Mouse (Mus musculus) forebrain, embryonic 16.5 days (tissue): Measurements from ENCODE around the gene Sytl5. TPM values are rescaled to one million over a fixed set of nuclear protein-coding genes. Genes with fewer than 3 reads are reported as not detected.
A peak's percentile ranks its signal among the peaks of the same experiment; 100 is the strongest.

Experiments
- ATAC-seq: fragments of 200-750 bp; cut with Nextera tagmentation; 2 replicates; pipeline ENCODE4 v1.8.0; 2017; ENCODE audit warnings: mild to moderate bottlenecking, moderate library complexity
- H3K27ac ChIP-seq: fragments of 300-500 bp; sonication (generic); 2 replicates; pipeline ENCODE4 v1.5.1; 2014; ENCODE audit warnings: low read length, control low read depth
- H3K27me3 ChIP-seq: fragments of 300-500 bp; sonication (generic); replicated peaks from 2 replicates; pipeline ENCODE4 v1.6.1; 2014; ENCODE audit warnings: low read length; ENCODE audit not compliant: control insufficient read depth, insufficient read depth
- H3K36me3 ChIP-seq: fragments of 300-500 bp; sonication (generic); 2 replicates; pipeline ENCODE4 v1.6.1; 2014; ENCODE audit not compliant: control insufficient read depth, insufficient read depth
- H3K4me1 ChIP-seq: fragments of 300-500 bp; sonication (generic); replicated peaks from 2 replicates; pipeline ENCODE4 v1.6.1; 2014; ENCODE audit warnings: low read length; ENCODE audit not compliant: control insufficient read depth, insufficient read depth
- H3K4me2 ChIP-seq: fragments of 300-500 bp; sonication (generic); 2 replicates; pipeline ENCODE4 v1.6.1; 2014; ENCODE audit warnings: mild to moderate bottlenecking, low read length, control low read depth
- H3K4me3 ChIP-seq: fragments of 300-500 bp; sonication (generic); replicated peaks from 2 replicates; pipeline ENCODE4 v1.5.1; 2014; ENCODE audit warnings: mild to moderate bottlenecking, low read length, control low read depth
- H3K9ac ChIP-seq: fragments of 300-500 bp; sonication (generic); replicated peaks from 2 replicates; pipeline ENCODE4 v1.6.1; 2014; ENCODE audit warnings: low read depth, low read length, control low read depth
- H3K9me3 ChIP-seq: fragments of 300-500 bp; sonication (generic); 2 replicates; pipeline ENCODE4 v1.6.1; 2016; ENCODE audit warnings: low read length; ENCODE audit not compliant: control insufficient read depth
- WGBS: fragments of 180-500 bp; shearing (Covaris S2); extraction: QIAGEN DNeasy Blood & Tissue Kit; methylation state at CpG from one replicate; pipeline ENCODE4 v1.1.7; 2014; 5-methylcytosine and 5-hydroxymethylcytosine counted together
- polyA plus RNA-seq: library from polyadenylated mRNA; unstranded; fragments of >200 nt; fragmentation: Nextera tagmentation; extraction: Ambion mirVana; gene quantifications from 2 replicates; pipeline ENCODE4 v1.2.1, GENCODE M21; 2015

Gene Sytl5
- polyA plus RNA-seq: 0.84 and 1.4 TPM in 2 replicates

GRCm38 (mm10) chrX:9885322-9885721 is at the start of gene Sytl5:
Gene Sytl5, plus strand, starts transcription at chrX:9885622.
- Histone ChIP-seq H3K27me3 (no peaks in the 10 kb centered on the region), H3K4me1 (no peaks in the 10 kb centered on the region), H3K4me3 (no peak within 1 kb of the TSS), H3K9ac (no peak within 1 kb of the TSS), H3K36me3 (no peaks in the 10 kb centered on the region), H3K27ac (no peak within 1 kb of the TSS), H3K4me2 (no peak within 1 kb of the TSS), H3K9me3 (no peaks in the 10 kb centered on the region)
- 72% methylated on average over 2 of the region's 2 CpGs for WGBS
- no peak for ATAC-seq

- Histone ChIP-seq H3K27me3 (no peaks in the 10 kb centered on the region), H3K4me3 (no peak within 1 kb of the TSS), H3K36me3 (no peaks in the 10 kb centered on the region), H3K4me2 (no peak within 1 kb of the TSS), H3K9me3 (no peaks in the 10 kb centered on the region), H3K27ac (no peak within 1 kb of the TSS), H3K4me1 (no peaks in the 10 kb centered on the region), H3K9ac (no peak within 1 kb of the TSS)
- 84% methylated on average over 3 of the region's 3 CpGs for WGBS
- no peak for ATAC-seq
Observed at GRCm38 (mm10) chrX:9846628-9847027, 38.8 kb upstream of the Sytl5 start, which contains the start of gene Hypm. Gene Hypm, plus strand, starts transcription at chrX:9846928.

DNA sequence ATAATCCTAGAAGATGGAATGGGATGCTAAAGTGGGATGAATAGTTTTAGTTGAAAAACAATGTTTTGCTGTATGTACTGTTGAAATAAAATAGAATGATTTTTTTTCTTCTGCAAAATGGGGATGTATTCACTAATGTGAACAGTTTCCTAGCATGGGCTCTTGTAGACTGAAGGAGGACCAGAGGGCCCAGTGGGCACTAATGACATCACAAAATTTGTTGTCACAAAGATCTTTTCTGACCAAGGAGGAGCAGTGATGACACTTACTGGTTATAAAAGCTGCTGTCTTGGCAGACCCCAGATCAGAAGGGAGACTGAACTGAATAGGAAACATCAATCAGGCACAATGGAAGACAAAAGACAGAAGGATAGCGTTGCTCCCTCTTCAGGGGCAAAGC is 36.0 kb upstream of the Sytl5 start, which contains the start of gene H2al3:
H2al3 (plus strand) TSS at position 301 of the 400 bp plus-strand sequence.
- Histone ChIP-seq H3K36me3 (no peaks in the 10 kb centered on the region), H3K4me3 (no peak within 1 kb of the TSS), H3K27ac (no peak within 1 kb of the TSS), H3K9me3 (no peaks in the 10 kb centered on the region), H3K27me3 (no peaks in the 10 kb centered on the region), H3K4me2 (no peak within 1 kb of the TSS), H3K4me1 (no peaks in the 10 kb centered on the region), H3K9ac (no peak within 1 kb of the TSS)
- ATAC-seq: no peak
- 57% methylated on average over 1 of the region's 1 CpGs for WGBS

DNA sequence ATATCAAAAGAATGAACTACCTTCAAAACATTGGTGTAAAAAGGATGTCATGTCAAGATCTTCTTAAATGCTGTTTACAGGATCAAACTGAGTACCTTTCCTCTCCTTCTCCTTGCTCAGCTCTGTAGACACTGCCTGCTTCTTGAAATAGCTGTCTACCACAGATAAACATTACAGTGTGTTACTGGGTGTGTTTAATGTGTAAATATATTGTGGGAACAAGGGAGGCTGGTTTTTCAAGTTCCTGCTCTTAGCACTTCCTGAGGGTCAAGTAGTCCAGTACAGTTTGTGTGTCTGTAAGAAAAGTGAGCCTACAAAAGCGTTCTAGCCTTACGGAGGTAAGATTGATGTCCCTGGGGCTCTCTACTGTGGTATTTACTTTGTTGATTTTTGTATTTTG is 23.6 kb upstream of the Sytl5 start:
- no peaks in the 10 kb centered on the region for H3K27me3 ChIP-seq
- 83% methylated on average over 2 of the region's 2 CpGs for WGBS
- H3K4me2 ChIP-seq: no peak overlapping the region
- H3K4me1 ChIP-seq: no peaks in the 10 kb centered on the region
- H3K27ac ChIP-seq: no peak overlapping the region
- no peak for ATAC-seq
- H3K36me3 ChIP-seq: no peaks in the 10 kb centered on the region
- H3K9ac ChIP-seq: no peak overlapping the region
- H3K4me3 ChIP-seq: no peak overlapping the region
- no peaks in the 10 kb centered on the region for H3K9me3 ChIP-seq

DNA sequence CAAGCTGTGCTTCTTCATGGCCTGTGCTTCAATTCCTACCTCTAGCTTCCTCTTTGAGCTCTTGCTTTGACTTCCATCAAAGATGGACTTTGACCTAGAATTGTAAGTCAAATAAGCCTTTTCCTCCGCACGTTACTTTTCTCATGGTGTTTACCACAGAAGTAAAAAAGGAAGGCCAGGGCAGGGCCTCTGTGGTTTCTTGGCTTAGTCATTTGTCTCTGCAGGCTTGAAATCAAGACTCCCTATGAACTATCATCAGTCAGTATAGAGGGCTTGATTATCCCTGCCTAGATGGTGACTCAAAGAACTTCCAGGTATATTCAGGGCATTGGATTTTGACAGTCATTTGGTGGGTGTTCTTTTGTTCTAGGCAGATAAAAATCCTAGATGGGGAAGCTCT is 9.9 kb upstream of the Sytl5 start:
- H3K27me3 ChIP-seq: no peaks in the 10 kb centered on the region

GRCm38 (mm10) chrX:9909572-9909971 is 24.1 kb downstream of the Sytl5 start:
- ATAC-seq: no peak
- no peaks in the 10 kb centered on the region for H3K27me3 ChIP-seq
- WGBS: 66% methylated on average over 2 of the region's 2 CpGs
- H3K27ac ChIP-seq: no peak overlapping the region
- no peak overlapping the region for H3K4me3 ChIP-seq
- no peak overlapping the region for H3K9ac ChIP-seq
- no peaks in the 10 kb centered on the region for H3K4me1 ChIP-seq
- no peak overlapping the region for H3K4me2 ChIP-seq
- H3K36me3 ChIP-seq: no peaks in the 10 kb centered on the region
- H3K9me3 ChIP-seq: no peaks in the 10 kb centered on the region

More for the DNA sequence above, 9.9 kb upstream of the Sytl5 start:
- Histone ChIP-seq H3K4me1 (no peaks in the 10 kb centered on the region), H3K27ac (no peak overlapping the region), H3K9me3 (no peaks in the 10 kb centered on the region), H3K4me3 (no peak overlapping the region), H3K9ac (no peak overlapping the region), H3K36me3 (no peaks in the 10 kb centered on the region), H3K4me2 (no peak overlapping the region)
- no peak for ATAC-seq
- WGBS: 83% methylated on average over 2 of the region's 2 CpGs

- no peaks in the 10 kb centered on the region for H3K4me1 ChIP-seq
- H3K4me2 ChIP-seq: no peak overlapping the region
- no peaks in the 10 kb centered on the region for H3K9me3 ChIP-seq
- no peak overlapping the region for H3K27ac ChIP-seq
- no peak overlapping the region for H3K4me3 ChIP-seq
- H3K27me3 ChIP-seq: no peaks in the 10 kb centered on the region
- no peaks in the 10 kb centered on the region for H3K36me3 ChIP-seq
- no peak overlapping the region for H3K9ac ChIP-seq
- ATAC-seq: no peak
Observed at GRCm38 (mm10) chrX:9933839-9934238, 48.4 kb downstream of the Sytl5 start.

DNA sequence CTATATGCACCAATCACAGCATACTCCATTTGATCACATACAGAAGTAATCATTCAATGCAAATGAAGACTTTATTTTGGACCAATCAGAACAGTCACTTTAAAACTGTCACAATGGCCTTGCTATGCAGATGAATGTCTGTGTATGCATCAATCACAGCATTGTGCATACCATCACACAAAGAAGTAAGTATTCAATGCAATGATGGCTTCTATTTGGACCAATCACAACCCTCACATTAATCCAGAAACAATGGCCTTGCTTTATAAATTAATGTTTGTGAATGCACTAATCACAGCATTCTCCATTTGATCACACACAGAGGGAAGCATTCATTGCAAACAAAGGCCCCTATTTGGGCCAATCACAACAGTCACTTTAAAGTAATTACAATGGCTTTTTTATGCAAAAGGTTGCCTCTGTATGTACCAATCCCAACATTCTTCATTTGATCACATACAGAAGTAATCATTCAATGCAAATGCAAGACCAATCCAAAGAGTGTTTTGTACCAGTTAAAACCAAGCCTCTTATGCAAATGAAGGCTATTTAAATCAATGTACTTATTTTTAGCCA is 98.8 kb downstream of the Sytl5 start:
- H3K9ac ChIP-seq: no peak overlapping the region
- H3K36me3 ChIP-seq: no peaks in the 10 kb centered on the region
- no peaks in the 10 kb centered on the region for H3K27me3 ChIP-seq
- H3K9me3 ChIP-seq: no peaks in the 10 kb centered on the region
- H3K4me1 ChIP-seq: no peaks in the 10 kb centered on the region
- no peak overlapping the region for H3K4me2 ChIP-seq
- no peak overlapping the region for H3K27ac ChIP-seq
- peak; percentile 78 for ATAC-seq
- no peak overlapping the region for H3K4me3 ChIP-seq

DNA sequence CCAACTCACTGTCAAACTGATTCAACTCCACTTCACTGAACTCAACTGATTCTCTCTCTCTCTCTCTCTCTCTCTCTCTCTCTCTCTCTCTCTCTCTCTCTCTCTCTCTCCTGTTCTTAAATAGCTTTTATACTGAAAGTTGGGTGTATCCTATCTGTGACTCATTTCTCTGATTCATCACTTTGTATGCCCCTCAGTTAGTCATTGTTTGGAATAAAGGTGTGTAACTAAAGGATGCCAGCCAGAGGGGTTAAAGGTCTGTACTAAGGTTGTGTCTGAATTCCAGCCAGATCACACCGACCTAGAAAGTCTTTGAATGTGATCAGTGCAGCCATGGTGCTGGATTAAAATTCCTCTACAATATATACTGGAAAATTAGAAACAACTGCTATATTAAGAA is 115.3 kb downstream of the Sytl5 start:
- H3K36me3 ChIP-seq: no peaks in the 10 kb centered on the region
- no peak overlapping the region for H3K9ac ChIP-seq
- H3K27me3 ChIP-seq: no peaks in the 10 kb centered on the region
- no peaks in the 10 kb centered on the region for H3K4me1 ChIP-seq
- H3K27ac ChIP-seq: no peak overlapping the region
- no peak overlapping the region for H3K4me3 ChIP-seq
- ATAC-seq: no peak
- H3K9me3 ChIP-seq: no peaks in the 10 kb centered on the region
- WGBS: 76% methylated on average over 1 of the region's 1 CpGs
- H3K4me2 ChIP-seq: no peak overlapping the region

GRCm38 (mm10) chrX:10005946-10006345 is 120.5 kb downstream of the Sytl5 start:
- no peak for ATAC-seq
- H3K4me1 ChIP-seq: no peaks in the 10 kb centered on the region
- H3K27me3 ChIP-seq: no peaks in the 10 kb centered on the region
- no peak overlapping the region for H3K4me2 ChIP-seq
- WGBS: 44% methylated on average over 1 of the region's 1 CpGs
- no peak overlapping the region for H3K4me3 ChIP-seq
- no peaks in the 10 kb centered on the region for H3K9me3 ChIP-seq
- H3K9ac ChIP-seq: no peak overlapping the region
- no peaks in the 10 kb centered on the region for H3K36me3 ChIP-seq
- H3K27ac ChIP-seq: no peak overlapping the region
